Mouse (Mus musculus): ENCODE data around the gene Cplx1.

DNA sequence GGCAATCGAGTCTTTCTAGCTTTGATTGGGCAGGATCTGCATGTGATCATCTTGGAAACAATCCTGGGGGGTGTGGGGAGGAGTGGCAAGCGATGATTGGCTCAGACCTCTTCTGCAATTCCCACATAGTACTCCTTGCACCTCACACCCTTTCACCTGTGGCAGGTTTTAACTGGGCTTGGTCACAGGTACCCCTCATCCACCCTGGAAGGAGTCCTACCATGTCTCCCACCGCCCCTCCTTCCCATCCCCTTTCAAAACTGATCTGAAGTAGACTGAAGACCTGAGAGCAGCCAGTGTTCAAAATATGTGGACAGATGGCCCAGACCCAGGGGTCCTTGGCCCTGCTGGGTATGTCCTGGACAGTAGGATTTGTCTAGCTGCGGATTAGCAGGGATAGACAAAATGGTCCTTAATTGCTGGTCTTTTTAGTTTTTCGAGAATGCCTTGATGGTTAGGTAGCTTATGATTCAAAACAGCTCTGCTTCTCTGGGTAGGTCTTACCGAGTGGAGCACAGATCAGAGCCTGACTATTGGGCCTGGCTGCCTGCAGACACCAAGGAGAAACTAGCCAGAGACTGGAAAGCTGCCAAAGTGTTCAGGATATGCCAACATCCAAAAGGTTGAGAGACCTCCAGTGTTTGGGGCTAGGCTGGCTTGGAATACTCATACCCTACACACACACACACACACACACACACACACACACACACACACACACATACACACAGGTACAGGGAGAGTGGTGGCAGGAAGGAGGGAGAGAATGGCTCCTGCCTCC, 34.1 kb downstream of the Cplx1 start:
- no peak for TF ChIP-seq CTCF (IDR thresholded peaks at IDR 0.05; ENCODE audit: low read depth)
- TF ChIP-seq EP300 (IDR thresholded peaks at IDR 0.05; ENCODE audit: low read depth), result no peak

Data from heart, postnatal 0 days (tissue).